Mouse (Mus musculus): ENCODE data around the gene Commd4.

DNA sequence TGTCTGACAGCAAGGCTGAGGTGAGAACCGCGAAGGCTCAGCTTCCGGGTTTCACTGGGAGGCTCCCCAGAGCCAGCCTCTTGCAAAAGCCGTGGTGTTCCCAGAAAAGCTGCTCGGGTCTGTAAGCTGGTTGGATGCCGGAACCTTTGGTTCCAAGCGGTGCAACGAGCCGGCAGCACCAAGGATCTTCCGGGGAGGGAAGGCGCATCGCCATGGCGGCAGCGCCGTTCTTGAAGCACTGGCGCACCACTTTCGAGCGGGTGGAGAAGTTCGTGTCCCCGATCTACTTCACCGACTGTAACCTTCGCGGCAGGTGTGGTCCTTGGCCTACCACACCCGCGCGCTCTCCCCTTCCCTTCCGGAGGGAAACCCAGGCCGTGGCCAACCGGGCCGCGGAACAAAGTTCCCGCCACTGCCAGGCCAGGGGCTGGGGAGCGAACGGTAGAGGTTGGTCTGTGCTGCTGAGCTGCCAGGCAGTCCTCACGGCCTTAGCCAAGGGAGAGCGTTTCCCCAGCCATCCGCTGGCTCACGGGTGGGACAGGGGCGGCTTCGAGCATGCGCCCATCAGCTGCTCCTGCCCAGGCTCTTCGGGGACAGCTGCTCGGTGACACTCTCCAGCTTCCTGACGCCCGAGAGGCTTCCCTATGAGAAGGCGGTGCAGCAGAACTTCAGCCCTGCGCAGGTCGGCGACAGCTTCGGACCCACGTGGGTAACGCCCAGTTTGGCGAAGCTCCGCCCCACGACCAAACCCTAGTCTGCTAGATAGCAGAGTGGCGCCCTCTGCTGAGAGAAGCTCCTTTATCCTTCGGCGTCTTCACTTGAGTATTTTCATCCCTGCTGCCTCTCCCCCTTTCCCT lies 27.3 kb downstream of the Commd4 start, which contains the start of gene Man2c1:
- TF ChIP-seq GATA1 (IDR thresholded peaks at IDR 0.05; ENCODE audit: low read length) = no peak
- TF ChIP-seq TAL1 (IDR thresholded peaks at IDR 0.05; ENCODE audit: low read length) = no peak

Data from erythroblast, embryonic 14.5 days (primary cell).